Mouse (Mus musculus): ENCODE data around the gene Adss.

Adss gene

GRCm38 (mm10) chr1:177727883-177728525, 68.3 kb downstream of the Adss start:
- DNase-seq (ENCODE audit: low read depth, low spot score) = no peak

DNA sequence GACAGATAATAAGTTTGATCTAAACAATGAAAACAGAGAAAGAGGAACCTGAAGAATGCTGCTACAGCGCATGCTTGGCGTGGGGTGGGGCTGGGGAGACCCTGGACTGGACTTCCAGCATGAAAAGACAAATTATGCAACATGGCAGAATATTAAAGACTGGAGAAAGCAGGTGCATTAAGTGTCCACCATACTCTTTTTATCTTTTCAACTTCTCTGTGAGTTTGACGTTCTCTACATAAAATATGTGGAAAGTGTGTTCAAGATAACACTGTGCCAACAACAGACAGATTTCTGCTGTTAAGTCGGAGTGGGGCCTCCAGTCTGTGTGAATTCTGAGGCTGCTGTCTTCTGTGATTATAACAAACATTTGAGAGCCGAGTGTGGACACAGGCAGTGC, 69.4 kb downstream of the Adss start:
- no peak for DNase-seq (ENCODE audit: low read depth, low spot score)

- no peak for DNase-seq (ENCODE audit: low read depth, low spot score)
Observed at GRCm38 (mm10) chr1:177723786-177724185, 72.5 kb downstream of the Adss start.

- no peak for DNase-seq (ENCODE audit: low read depth, low spot score)
Observed at GRCm38 (mm10) chr1:177719029-177719427, 77.3 kb downstream of the Adss start.

DNA sequence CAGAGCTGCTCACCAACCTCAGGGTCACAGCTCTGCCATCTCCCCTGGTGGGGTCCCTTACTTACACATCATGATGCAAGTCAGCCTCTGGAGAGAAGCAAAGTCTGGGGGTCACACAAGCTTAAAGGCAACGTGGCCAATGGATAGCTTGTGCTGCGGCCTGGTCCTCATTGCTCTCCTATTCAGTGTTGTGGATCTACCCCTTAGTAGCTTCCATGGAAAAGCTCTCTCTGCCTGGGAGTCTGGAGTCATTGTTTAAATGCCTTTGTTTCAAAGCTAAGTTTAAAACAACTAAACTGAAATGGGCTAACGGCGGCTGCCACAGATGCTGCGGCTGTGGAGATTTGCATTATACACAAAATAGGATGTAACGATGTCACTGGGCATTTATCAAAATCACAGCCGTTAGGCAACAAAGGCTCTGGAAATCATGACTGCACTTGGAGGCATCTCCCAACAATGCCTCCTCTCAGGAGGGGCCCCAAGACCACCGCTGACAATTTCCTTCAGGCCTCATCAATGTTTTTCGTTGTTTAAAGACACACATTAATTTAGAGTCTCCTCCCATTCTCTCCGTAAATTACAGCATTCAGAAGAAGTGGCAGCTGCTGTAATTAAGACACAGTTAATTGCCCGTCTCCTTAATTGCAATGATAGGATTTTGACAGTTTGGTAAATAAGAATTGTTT, 77.8 kb downstream of the Adss start:
- DNase-seq (ENCODE audit: low read depth, low spot score) = no peak

DNA sequence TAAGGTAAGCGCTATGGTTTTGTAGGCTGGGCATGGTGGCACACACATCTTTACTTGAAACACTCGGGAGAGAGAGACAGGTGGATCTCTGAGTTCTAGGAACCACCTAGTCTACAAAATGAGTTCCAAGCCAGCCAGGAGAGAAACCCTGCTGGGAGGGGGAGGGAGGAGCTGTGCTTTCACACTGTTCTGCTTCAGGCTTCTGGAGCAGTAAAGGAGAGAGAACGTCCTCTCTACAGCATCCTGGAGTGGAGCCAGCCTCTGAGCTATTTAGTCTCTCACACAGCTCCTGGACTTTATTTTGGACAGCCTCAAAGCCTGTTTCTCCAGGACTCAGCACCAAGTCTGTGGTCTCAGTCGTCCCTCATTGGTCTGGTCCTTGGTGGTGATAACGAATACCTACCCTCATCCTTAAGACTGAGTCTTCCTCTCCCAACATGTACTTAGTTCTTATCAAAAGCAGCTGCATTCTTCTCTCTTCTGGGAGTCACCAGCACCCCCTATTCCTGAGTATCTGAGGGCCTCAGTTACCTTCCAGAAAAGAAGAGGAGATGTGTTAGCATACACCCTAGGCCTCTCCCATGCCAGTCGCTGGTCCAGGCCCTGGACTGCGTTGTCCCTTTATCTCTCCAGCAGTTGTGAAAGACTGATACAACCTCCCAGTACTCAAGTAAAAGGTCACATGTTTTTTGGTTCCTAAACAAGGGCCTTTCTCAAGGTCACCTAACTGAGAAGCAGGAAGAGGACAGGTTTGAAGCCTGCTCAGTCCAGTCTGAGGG, 79.1 kb downstream of the Adss start:
- DNase-seq (ENCODE audit: low read depth, low spot score) = no peak

DNA sequence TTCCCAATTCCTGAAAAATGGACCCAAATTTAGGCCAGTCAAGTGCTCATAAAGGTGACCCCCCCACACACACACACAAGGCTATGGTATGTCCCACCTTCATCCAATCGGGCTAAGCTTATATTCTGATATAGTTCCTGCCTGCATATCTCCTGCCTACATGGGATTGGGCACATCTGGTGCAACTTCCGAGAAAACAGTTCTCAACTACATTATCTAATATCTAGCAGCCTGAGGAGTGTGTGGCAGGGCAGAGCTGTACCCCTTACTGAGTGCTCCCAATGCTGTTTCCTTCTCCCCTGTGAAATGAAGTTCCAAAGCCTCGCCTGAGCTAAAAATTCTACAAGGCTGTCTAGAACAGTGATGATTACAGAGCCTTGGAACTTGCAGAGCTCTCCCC, 79.9 kb downstream of the Adss start:
- DNase-seq (ENCODE audit: low read depth, low spot score) = no peak

- DNase-seq (ENCODE audit: low read depth, low spot score) = no peak
Observed at GRCm38 (mm10) chr1:177714397-177715012, 81.8 kb downstream of the Adss start.

GRCm38 (mm10) chr1:177713635-177714396, 82.5 kb downstream of the Adss start:
- DNase-seq (ENCODE audit: low read depth, low spot score) = no peak
